Mouse (Mus musculus) cortical plate, adult 2 months (tissue): ENCODE data around the gene Serpina5. TPM values are rescaled to one million over a fixed set of nuclear protein-coding genes. Genes with fewer than 3 reads are reported as not detected.
"Not testable (repeated sequence)": the region's sequence is repeated elsewhere in the genome, so short reads cannot be mapped to it uniquely, and the experiment has no call there.

Experiments
- H3K27ac ChIP-seq: fragments of 200-500 bp; 2 replicates; pipeline ENCODE4 v1.5.1; 2012; ENCODE audit warnings: low read length, control low read depth, inconsistent platforms; ENCODE audit not compliant: insufficient read depth
- H3K4me1 ChIP-seq: fragments of 200-500 bp; 2 replicates; pipeline ENCODE4 v1.6.1; 2011; ENCODE audit warnings: low read length; ENCODE audit not compliant: control insufficient read depth, insufficient read depth
- H3K4me3 ChIP-seq: fragments of 200-500 bp; 2 replicates; pipeline ENCODE4 v1.5.1; 2011; ENCODE audit warnings: mild to moderate bottlenecking, low read length, control low read depth; ENCODE audit not compliant: insufficient read depth
- CTCF ChIP-seq: fragments of 200-500 bp; IDR thresholded peaks from 2 replicates; pipeline ENCODE4 v1.5.1; 2011; ENCODE audit warnings: mild to moderate bottlenecking, control low read depth, low read length; ENCODE audit not compliant: insufficient read depth; ENCODE audit errors: extremely low read depth
- POLR2A ChIP-seq: fragments of 200-500 bp; IDR thresholded peaks from 2 replicates; pipeline ENCODE4 v1.6.1; 2011; ENCODE audit warnings: mild to moderate bottlenecking, low read length, control low read depth; ENCODE audit not compliant: insufficient read depth; ENCODE audit errors: extremely low read depth
- polyA plus RNA-seq: library from polyadenylated mRNA; depleted of rRNA; stranded (reverse); fragments of >200 nt; gene quantifications from 2 replicates; pipeline ENCODE4 v1.2.3, GENCODE M21; 2012

The Serpina5 gene
- polyA plus RNA-seq, 1 experiment: not detected

GRCm38 (mm10) chr12:104069620-104070019 lies 31.3 kb upstream of the Serpina5 start:
- Histone ChIP-seq H3K27ac (no peak overlapping the region), H3K4me3 (no peak overlapping the region), H3K4me1 (peaks cover 3% of the 10 kb centered on the region; the same call in 1 of the 2 replicates)
- TF ChIP-seq POLR2A: no peak
- peak; percentile 88 for TF ChIP-seq CTCF

GRCm38 (mm10) chr12:104071708-104072107 lies 29.2 kb upstream of the Serpina5 start:
- Histone ChIP-seq H3K27ac (no peak overlapping the region), H3K4me3 (no peak overlapping the region), H3K4me1 (0 out of 2 replicates have a peak, but pooled peaks cover 1% of the 10 kb centered on the region)
- TF ChIP-seq POLR2A (no peak), CTCF (no peak)

- Histone ChIP-seq H3K27ac (no peak overlapping the region), H3K4me1 (0 out of 2 replicates have a peak, but pooled peaks cover 1% of the 10 kb centered on the region), H3K4me3 (no peak overlapping the region)
- TF ChIP-seq POLR2A (no peak), CTCF (no peak)
These were observed 28.6 kb upstream of the Serpina5 start for GRCm38 (mm10) chr12:104072286-104072685.

GRCm38 (mm10) chr12:104090119-104090518 lies 10.8 kb upstream of the Serpina5 start:
- TF ChIP-seq POLR2A (no peak), CTCF (no peak)
- H3K4me1 ChIP-seq: no peaks in the 10 kb centered on the region
- no peak overlapping the region for H3K4me3 ChIP-seq
- H3K27ac ChIP-seq: no peak overlapping the region

GRCm38 (mm10) chr12:104091303-104091702 lies 9.6 kb upstream of the Serpina5 start:
- H3K4me3 ChIP-seq: no peak overlapping the region
- H3K4me1 ChIP-seq: no peaks in the 10 kb centered on the region
- no peak overlapping the region for H3K27ac ChIP-seq
- TF ChIP-seq POLR2A (no peak), CTCF (no peak)

GRCm38 (mm10) chr12:104105847-104106246 lies 4.9 kb downstream of the Serpina5 start:
- Histone ChIP-seq H3K4me3 (no peak overlapping the region), H3K4me1 (no peaks in the 10 kb centered on the region), H3K27ac (no peak overlapping the region)
- TF ChIP-seq POLR2A: no peak
- TF ChIP-seq CTCF: no peak

- Histone ChIP-seq H3K4me3 (no peak overlapping the region), H3K27ac (no peak overlapping the region), H3K4me1 (no peaks in the 10 kb centered on the region)
- no peak for TF ChIP-seq POLR2A
- TF ChIP-seq CTCF: no peak
These were observed 6.0 kb downstream of the Serpina5 start for GRCm38 (mm10) chr12:104106919-104107318.

- TF ChIP-seq CTCF (no peak), POLR2A (no peak)
- no peaks in the 10 kb centered on the region for H3K4me1 ChIP-seq
- no peak overlapping the region for H3K4me3 ChIP-seq
- H3K27ac ChIP-seq: no peak overlapping the region
These were observed 7.6 kb downstream of the Serpina5 start for GRCm38 (mm10) chr12:104108507-104108906.

- not testable (repeated sequence) for H3K27ac ChIP-seq, H3K4me3 ChIP-seq, H3K4me1 ChIP-seq
These were observed 11.4 kb downstream of the Serpina5 start, which contains the start of gene Serpina3a for GRCm38 (mm10) chr12:104112333-104112732. Serpina3a (plus strand) TSS chr12:104112724.

GRCm38 (mm10) chr12:104114921-104115579 lies 14.1 kb downstream of the Serpina5 start:
- TF ChIP-seq POLR2A: no peak
- no peak for TF ChIP-seq CTCF
- Histone ChIP-seq H3K4me1 (no peaks in the 10 kb centered on the region), H3K4me3 (no peak overlapping the region), H3K27ac (no peak overlapping the region)
